Mouse (Mus musculus): ENCODE data around the gene Gm853.
"Not testable (repeated sequence)": the region's sequence is repeated elsewhere in the genome, so short reads cannot be mapped to it uniquely, and the experiment has no call there.

Gm853 gene

GRCm38 (mm10) chr4:130222179-130222578 lies at the start of gene Gm853:
TSS of gene Gm853 (minus strand) at chr4:130222401.
- in situ Hi-C loops (cut with MboI, MseI) = no loop called here

DNA sequence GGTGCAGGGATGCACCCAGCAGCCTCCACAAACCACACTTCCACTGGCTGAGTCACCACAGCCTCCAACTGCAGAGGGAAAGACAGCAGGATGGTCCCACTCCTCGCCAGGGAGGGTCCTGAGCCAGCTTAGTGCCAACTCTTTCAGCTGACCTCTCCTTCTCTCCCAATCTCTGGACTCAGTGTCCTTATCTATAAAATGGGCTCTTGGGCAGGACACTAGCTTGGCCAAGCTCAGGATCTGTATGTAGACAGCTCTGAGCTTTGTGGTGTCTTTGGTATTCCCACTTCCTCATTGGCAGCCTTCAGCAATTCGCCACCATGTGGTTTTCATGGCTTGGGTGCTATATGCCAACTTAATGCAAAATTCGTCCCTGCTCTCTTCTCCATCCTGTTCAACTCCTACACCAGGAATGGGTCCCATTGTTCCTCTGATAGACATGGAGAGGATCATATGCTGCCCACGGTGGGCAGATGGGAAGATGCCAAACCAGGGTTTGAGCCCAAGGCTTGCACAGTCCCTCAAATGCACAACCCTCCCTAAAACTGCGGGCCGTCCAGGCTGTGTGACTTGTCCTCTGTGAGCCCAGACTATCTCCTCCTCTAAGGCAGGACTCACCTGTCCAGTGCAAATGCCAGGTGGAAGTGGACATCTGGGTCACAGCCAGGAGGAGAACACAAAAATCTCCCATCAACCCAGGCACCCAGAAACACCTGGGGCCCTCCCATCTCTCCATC lies 48.6 kb upstream of the Gm853 start:
- in situ Hi-C loops (cut with MboI, MseI) = loop anchor here in 1 of 2 experiments (10.0 kb wide), 1 partner anchor 364 kb away; no protein-coding TSS in a partner anchor

DNA sequence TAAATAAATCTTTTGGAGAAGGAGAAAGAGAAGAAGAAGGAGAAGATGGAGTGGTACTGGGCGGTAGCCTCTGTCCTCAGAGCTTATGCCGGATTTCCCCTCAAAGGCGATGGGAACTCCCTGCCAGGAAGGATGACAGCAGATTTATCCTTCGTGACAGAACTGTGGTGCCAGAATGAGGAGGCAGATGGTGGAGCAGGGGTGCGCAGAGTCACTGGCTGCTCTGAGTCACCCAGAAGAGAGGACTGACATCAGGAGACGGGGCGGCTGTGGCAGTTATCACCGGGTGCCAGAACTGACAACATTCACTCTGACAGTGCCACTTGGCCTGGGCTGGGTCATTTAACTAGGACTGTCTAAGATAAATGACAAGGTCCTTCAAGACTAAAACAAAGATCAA lies 47.9 kb upstream of the Gm853 start:
- in situ Hi-C loops (cut with MboI, MseI) = loop anchor here in 1 of 2 experiments (10.0 kb wide), 1 partner anchor 365 kb away; no protein-coding TSS in a partner anchor

DNA sequence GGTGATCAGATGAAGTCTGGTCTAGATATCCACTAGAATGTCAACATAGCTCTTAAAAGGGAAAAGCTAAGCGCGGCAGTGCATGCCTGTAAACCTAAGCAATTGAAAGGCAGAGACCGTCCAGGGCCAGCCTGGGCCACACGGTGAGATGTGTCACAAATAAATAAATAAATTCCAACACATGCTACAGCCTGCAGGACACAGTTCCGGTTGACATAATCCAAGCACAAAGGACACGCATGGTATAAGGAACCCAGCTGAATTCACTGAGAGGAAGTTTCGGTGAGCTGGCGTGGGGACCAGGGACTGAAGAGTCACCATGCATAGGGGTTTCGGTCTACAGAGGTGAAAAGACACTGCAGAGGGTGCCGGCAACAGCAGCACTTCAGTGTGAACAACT lies 46.5 kb upstream of the Gm853 start:
- in situ Hi-C loops (cut with MboI, MseI) = no loop called here

DNA sequence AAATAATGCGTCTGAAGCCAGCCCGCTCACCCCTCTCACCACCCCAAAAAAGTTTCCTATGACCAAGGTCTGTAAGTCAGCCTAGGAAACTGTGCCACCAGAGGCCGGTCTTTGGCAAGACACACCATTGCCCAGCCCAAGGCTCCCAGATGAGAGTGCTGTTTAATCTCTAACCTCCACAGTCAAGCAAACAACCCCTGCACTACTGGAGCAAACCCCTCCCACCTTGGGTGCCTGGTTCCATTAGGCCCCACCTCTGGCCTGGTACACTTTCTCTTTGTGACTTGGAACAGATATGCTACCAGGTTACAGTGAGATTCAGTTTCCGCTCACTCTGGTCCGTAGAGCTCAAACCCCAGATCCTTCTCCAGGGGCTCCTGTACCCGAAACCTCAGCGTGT lies 44.9 kb upstream of the Gm853 start:
- in situ Hi-C loops (cut with MboI, MseI) = no loop called here

GRCm38 (mm10) chr4:130266601-130267000 lies 44.4 kb upstream of the Gm853 start:
- in situ Hi-C loops (cut with MboI, MseI) = no loop called here

DNA sequence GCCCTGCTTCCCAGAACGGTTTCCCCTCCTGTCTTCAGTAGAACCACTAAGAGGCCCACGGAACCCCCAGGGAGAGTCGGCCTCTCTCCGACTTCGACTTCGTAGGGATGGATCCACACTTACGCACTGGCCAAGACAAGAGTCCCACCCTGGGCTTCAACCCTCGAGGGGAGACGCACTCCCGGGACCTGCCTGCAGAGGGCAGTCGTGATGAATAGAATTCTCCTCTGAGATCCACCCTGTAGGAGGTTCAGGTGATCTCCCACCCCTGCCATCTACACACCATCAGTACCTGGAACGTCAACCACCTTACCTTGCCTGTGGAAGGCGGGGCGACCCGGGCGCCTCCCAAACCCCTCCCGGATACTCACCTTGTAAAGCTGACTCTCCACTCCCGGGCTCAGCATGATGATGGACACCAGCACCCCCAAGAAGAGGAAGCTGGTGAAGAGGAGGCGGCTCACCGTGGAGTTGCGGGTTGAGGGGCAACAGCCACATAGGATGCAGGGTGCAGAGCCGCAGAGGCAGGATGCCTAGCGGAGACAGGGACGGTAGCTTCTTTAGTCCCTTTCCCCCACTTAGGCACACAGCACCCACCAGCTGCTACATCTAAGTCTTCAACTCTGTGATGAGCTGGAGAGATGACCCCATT lies 42.6 kb upstream of the Gm853 start:
- in situ Hi-C loops (cut with MboI, MseI) = no loop called here

DNA sequence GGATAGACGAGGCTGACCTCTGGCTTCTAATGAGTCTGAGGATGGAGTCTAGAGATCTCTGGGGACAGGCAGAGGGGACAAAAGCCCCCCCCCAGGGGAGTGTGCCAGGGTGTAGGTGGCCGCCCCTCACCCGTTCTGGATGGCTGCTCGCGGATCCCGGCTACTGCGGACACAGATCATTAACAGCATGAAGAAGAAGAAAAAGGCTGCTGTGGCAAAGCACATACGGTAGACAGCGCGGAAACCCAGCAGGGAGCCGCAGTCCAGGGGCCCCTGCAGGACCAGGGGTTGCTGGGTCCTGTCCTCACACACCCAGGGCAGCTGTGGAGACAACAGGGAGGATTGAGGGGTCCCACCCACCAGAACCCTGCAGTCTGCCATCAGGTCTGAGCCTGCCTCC lies 41.9 kb upstream of the Gm853 start:
- in situ Hi-C loops (cut with MboI, MseI) = no loop called here

DNA sequence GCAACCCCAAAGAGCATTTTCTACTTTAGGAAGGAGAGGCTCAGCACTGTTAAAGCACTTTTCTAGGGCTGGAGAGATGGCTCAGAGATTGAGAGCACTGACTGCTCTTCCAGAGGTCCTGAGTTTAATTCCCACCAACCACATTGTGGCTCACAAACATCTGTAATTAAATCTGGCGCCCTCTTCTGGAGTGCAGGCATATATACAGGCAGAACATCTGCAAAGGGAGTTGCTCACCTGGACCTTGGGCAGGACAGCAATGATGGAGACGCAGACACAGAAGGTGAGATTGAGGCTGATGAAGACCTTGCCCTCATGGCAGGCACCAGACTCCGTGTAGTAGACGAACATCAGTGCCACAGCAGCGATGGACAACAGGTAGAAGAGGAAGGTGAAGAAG lies 38.2 kb upstream of the Gm853 start:
- in situ Hi-C loops (cut with MboI, MseI) = no loop called here

DNA sequence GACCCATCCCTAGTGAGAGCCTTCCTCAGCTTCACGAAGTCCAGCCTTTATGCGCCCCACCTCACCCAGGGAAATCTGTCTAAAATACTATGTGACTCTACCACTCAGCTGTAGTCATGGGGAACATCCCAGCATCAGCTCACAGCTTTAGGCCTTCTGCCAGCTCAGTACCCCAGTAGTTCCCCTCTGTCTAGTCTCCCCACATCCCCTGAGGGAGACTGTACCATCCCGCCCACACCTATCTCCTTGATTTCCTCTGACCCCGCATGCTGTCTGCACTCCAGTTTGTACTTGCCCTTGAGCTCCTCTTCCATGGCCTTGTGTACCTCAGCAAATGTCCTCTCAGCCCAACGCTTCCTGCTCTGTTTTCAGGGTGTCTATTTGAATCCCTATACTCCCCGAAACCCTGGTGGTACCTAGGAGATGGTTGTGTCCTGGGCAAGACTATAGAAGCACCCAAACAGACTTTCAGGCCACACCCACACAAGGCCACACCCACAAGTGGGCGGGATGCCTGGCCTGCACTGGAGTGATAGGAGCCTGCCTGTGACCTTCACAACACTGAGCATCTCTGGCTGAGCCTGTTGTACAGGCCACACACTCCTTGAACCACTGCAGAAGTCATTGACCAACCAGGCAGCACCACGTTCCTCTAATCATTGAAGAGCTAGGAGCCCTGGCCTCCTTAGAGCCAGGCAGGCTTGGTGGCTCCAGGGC lies 30.4 kb upstream of the Gm853 start:
- in situ Hi-C loops (cut with MboI, MseI) = no loop called here

- in situ Hi-C loops (cut with MboI, MseI) = no loop called here
Measured at GRCm38 (mm10) chr4:130251763-130252162, 29.6 kb upstream of the Gm853 start.

- in situ Hi-C loops (cut with MboI, MseI) = no loop called here
Measured at GRCm38 (mm10) chr4:130251172-130251705, 29.0 kb upstream of the Gm853 start.

DNA sequence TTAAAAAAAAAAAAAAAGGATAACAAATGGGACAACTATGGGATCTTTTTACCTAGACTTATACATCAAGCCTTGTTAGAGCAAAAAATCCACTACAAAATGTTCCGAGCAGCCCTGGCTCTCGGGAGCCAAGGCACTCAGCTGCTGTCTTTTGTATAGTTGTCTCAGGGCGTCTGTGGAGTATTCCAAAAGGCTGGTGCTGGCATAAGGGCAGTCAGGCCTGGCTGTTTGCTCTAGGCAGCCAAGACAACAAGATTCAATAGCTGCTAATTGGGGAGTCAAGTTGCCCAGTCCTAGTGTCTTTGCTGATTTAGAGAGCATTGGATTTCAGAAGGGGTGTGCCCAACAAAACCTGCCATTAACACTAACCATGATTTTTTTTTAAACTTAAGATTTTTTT lies 26.4 kb upstream of the Gm853 start:
- in situ Hi-C loops (cut with MboI, MseI) = no loop called here

DNA sequence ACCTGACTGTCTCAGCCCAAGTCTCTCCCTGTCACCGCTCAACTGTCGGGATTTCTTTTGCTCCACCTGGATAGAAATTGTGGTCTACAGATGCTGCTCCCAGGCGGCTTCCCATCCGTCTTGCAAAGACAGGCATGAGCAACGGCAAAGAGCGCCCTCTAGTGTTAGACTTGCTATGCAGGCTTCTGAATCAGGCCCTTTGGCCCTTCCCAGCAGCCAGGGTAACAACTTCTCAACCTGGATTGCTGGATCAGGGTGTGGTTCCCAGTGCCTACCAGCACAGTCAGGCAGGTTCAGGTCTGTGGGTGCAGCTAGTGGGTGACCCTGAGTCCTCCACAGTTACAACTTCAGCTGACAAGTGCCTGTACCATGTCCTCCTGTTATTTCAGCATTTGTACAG lies 23.9 kb upstream of the Gm853 start:
- in situ Hi-C loops (cut with MboI, MseI) = no loop called here

GRCm38 (mm10) chr4:130244749-130245148 lies 22.5 kb upstream of the Gm853 start:
- in situ Hi-C loops (cut with MboI, MseI) = no loop called here

DNA sequence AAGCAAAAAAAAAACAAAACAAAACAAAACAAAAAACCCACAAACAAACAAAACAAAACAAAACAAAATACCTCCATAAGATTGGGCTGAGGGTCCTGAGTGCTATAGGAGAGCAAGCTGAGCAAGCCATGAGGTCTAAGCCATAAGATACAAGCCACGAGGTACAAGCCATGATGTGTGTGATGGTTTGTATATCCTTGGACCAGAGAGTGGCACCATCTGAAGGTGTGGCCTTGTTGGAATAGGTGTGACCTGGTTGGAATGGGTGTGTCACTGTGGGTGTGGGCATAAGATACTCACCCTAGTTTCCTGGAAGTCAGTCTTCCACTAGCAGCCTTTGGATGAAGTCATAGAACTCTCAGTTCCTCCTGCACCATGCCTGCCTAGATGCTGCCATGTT lies 21.4 kb upstream of the Gm853 start:
- in situ Hi-C loops (cut with MboI, MseI) = not testable (repeated sequence)

DNA sequence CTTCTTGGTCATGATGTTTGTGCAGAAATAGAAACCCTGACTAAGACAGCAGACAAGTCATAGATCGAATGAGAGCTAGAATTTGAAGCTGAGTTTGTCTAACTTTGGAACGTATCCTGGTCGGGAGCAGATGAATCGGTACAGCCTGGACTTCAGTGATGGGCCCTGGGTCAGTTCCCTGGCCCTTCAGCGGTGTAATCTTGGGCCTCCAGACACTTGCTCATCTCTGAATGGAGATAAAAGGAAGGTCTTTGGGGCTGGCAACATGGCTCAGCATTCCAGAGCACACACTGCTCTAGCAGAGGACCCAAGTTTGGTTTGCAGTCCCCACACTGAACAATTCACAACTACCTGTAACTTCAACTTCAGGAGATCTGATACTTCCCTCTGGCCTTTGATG lies 20.8 kb upstream of the Gm853 start:
- in situ Hi-C loops (cut with MboI, MseI) = no loop called here

- in situ Hi-C loops (cut with MboI, MseI) = no loop called here
Measured at GRCm38 (mm10) chr4:130240695-130241094, 18.5 kb upstream of the Gm853 start.

- in situ Hi-C loops (cut with MboI, MseI) = no loop called here
Measured at GRCm38 (mm10) chr4:130237607-130238006, 15.4 kb upstream of the Gm853 start.

DNA sequence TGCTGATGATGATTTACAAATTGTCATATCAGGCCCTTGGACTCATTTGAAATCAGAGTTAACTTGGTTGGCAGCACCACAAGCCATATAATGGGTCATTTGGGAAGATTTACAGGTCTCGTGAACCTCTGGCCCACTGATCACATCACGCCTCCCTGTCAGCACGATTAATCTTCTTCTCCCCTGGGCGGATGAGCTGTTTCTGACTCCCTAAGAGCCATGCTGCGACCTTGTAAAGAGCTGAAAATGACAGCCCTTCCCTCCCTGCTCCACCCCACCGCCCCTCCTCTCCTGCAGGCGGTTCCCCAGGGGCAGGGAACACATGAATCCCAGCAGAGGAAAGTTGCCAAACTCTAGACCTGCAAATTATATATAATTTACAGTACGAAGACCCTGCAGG lies 14.2 kb upstream of the Gm853 start:
- in situ Hi-C loops (cut with MboI, MseI) = no loop called here

GRCm38 (mm10) chr4:130224071-130224470 lies 1.9 kb upstream of the Gm853 start:
- in situ Hi-C loops (cut with MboI, MseI) = no loop called here

DNA sequence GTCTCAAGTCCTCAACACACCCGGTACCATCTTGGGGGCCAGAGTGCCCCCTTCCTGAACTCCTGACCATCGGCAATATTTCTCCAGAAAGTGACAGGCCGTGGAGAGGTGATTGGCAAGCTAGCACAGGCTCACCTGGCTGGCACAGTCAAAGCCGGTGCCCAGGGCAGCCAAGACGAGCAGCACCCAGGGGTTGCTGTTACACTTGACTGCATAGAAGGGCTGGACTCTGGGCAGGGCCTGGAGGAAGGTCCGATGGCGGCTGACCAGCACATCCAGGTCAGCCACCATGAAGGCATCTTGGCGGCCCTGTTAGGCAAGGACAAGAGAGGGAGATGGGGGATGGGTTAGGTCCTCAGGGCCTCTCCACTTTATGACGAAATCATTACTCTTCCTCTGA lies 2.0 kb downstream of the Gm853 start:
- in situ Hi-C loops (cut with MboI, MseI) = no loop called here

All from T-helper 17 cell (primary cell).